ENCODE assay signal across 8 mouse cellular contexts in genomic region chr16:5931680-5932079, GRCm38 (mm10). TPM values are rescaled to one million over a fixed set of nuclear protein-coding genes. Genes with fewer than 3 reads are reported as not detected.
A peak's percentile ranks its signal among the peaks of the same experiment; 100 is the strongest.
DNase-seq lines count a peak whose midpoint lies in the region; ATAC-seq and TF ChIP-seq lines count a peak whose summit lies in the region.

No protein-coding gene starts in this region.

- H3K9ac ChIP-seq in heart, embryonic 12.5 days = no peak overlapping the region
- H3K9ac ChIP-seq in lung, embryonic 14.5 days = no peak overlapping the region

- H3K9me3 ChIP-seq in heart, embryonic 12.5 days (replicated peaks) = no peaks in the 10 kb centered on the region
- no peaks in the 10 kb centered on the region for H3K9me3 ChIP-seq in lung, embryonic 14.5 days (ENCODE audit: low read depth, low read length)

- peak; percentile 45; the same call in 1 of the 2 replicates for ATAC-seq in heart, embryonic 12.5 days (ENCODE audit: insufficient number of reproducible peaks, low FRiP score)
- no peak for ATAC-seq in lung, embryonic 14.5 days (ENCODE audit: insufficient read depth)

- no peak overlapping the region for H3K4me3 ChIP-seq in heart, embryonic 12.5 days
- H3K4me3 ChIP-seq in lung, embryonic 14.5 days (ENCODE audit: low read depth, low read length) = no peak overlapping the region

- H3K27ac ChIP-seq in heart, embryonic 12.5 days (ENCODE audit: poor library complexity, severe bottlenecking) = no peak overlapping the region
- no peak overlapping the region for H3K27ac ChIP-seq in lung, embryonic 14.5 days (ENCODE audit: low read depth)

- peak; percentile 81 for DNase-seq in ES-CJ7 (ENCODE audit: low read depth, low spot score)
- DNase-seq in adrenal gland, postnatal 36 days = peak; percentile 84
- DNase-seq in embryo, embryonic 9.5 days (ENCODE audit: extremely low spot score) = peak; percentile 66
- DNase-seq in kidney, postnatal 4 days = peak; percentile 86
- peak; percentile 88 for DNase-seq in lung, embryonic 14.5 days
- DNase-seq in retina, postnatal 7 days (ENCODE audit: low read depth, low spot score) = peak; percentile 62
- DNase-seq in urinary bladder, postnatal 25 days (ENCODE audit: low spot score) = peak; percentile 41

- peak; percentile 76 for TF ChIP-seq CTCF in lung, embryonic 14.5 days (IDR thresholded peaks at IDR 0.05; ENCODE audit: low read depth)

- H3K4me2 ChIP-seq in heart, embryonic 12.5 days = no peak overlapping the region
- H3K4me2 ChIP-seq in lung, embryonic 14.5 days = no peak overlapping the region

- WGBS in heart, embryonic 12.5 days = 20% methylated on average over 7 of the region's 7 CpGs
- 22% methylated on average over 7 of the region's 7 CpGs for WGBS in lung, embryonic 14.5 days

- H3K27me3 ChIP-seq in heart, embryonic 12.5 days (replicated peaks) = no peaks in the 10 kb centered on the region
- no peaks in the 10 kb centered on the region for H3K27me3 ChIP-seq in lung, embryonic 14.5 days (ENCODE audit: insufficient read depth, low read length)

- H3K4me1 ChIP-seq in heart, embryonic 12.5 days (replicated peaks) = no peaks in the 10 kb centered on the region
- no peaks in the 10 kb centered on the region for H3K4me1 ChIP-seq in lung, embryonic 14.5 days (ENCODE audit: insufficient read depth)

- no peaks in the 10 kb centered on the region for H3K36me3 ChIP-seq in heart, embryonic 12.5 days
- no peaks in the 10 kb centered on the region for H3K36me3 ChIP-seq in lung, embryonic 14.5 days (ENCODE audit: insufficient read depth)

RNA-seq across cellular contexts. Expression of gene Rbfox1, which starts 46.5 kb away (rescaled TPM):
- total RNA-seq in adrenal gland, postnatal 36 days (2021) = 1 to 10 TPM; 1.0 to 1.1 TPM
- polyA plus RNA-seq in heart, embryonic 12.5 days (2016; fragmentation: Nextera tagmentation; extraction: Ambion mirVana) = 2.2 and 3.0 TPM in 2 replicates
- 0.57 and 0.83 TPM in 2 replicates for polyA plus RNA-seq in lung, embryonic 14.5 days (2014; fragmentation: Nextera tagmentation; extraction: Ambion mirVana)
